Mouse (Mus musculus): ENCODE results near the gene Elfn2. TPM values are rescaled to one million over a fixed set of nuclear protein-coding genes. Genes with fewer than 3 reads are reported as not detected.

Elfn2 gene
- polyA plus RNA-seq, 1 experiment from 2014 or later: 0.12 TPM

- ATAC-seq (ENCODE audit: insufficient read depth, low FRiP score, low read depth): no peak
- H3K4me1 ChIP-seq: no peaks in the 10 kb centered on the region
- no peak overlapping the region for H3K4me3 ChIP-seq (replicated peaks)
- H3K4me2 ChIP-seq: no peak overlapping the region
- H3K27me3 ChIP-seq (replicated peaks): no peaks in the 10 kb centered on the region
- 76% methylated on average over 10 of the region's 10 CpGs for WGBS
- H3K27ac ChIP-seq: no peak overlapping the region
- H3K9me3 ChIP-seq: no peaks in the 10 kb centered on the region
- no peaks in the 10 kb centered on the region for H3K36me3 ChIP-seq
- no peak overlapping the region for H3K9ac ChIP-seq
Observed at GRCm38 (mm10) chr15:78742831-78743230, 24.3 kb upstream of the Elfn2 start.

- H3K4me2 ChIP-seq: no peak overlapping the region
- no peak overlapping the region for H3K9ac ChIP-seq
- no peaks in the 10 kb centered on the region for H3K9me3 ChIP-seq
- H3K4me3 ChIP-seq (replicated peaks): no peak overlapping the region
- no peak for ATAC-seq (ENCODE audit: insufficient read depth, low FRiP score, low read depth)
- no peaks in the 10 kb centered on the region for H3K27me3 ChIP-seq (replicated peaks)
- no peaks in the 10 kb centered on the region for H3K36me3 ChIP-seq
- 54% methylated on average over 12 of the region's 12 CpGs for WGBS
- H3K27ac ChIP-seq: no peak overlapping the region
- no peaks in the 10 kb centered on the region for H3K4me1 ChIP-seq
Observed at GRCm38 (mm10) chr15:78740662-78741061, 22.1 kb upstream of the Elfn2 start.

- WGBS: 47% methylated on average over 6 of the region's 6 CpGs
- H3K36me3 ChIP-seq: no peaks in the 10 kb centered on the region
Observed at GRCm38 (mm10) chr15:78737146-78737545, 18.6 kb upstream of the Elfn2 start.

GRCm38 (mm10) chr15:78736681-78737100, 18.1 kb upstream of the Elfn2 start:
- no peak overlapping the region for H3K4me3 ChIP-seq (replicated peaks)
- H3K9me3 ChIP-seq: no peaks in the 10 kb centered on the region
- H3K4me1 ChIP-seq: no peaks in the 10 kb centered on the region
- 25% methylated on average over 7 of the region's 7 CpGs for WGBS
- ATAC-seq (ENCODE audit: insufficient read depth, low FRiP score, low read depth): peak; percentile 54
- no peak overlapping the region for H3K9ac ChIP-seq
- H3K36me3 ChIP-seq: no peaks in the 10 kb centered on the region
- no peaks in the 10 kb centered on the region for H3K27me3 ChIP-seq (replicated peaks)
- no peak overlapping the region for H3K27ac ChIP-seq
- no peak overlapping the region for H3K4me2 ChIP-seq

More at GRCm38 (mm10) chr15:78737146-78737545, 18.6 kb upstream of the Elfn2 start:
- Histone ChIP-seq H3K4me3 (replicated peaks) (no peak overlapping the region), H3K27ac (no peak overlapping the region), H3K27me3 (replicated peaks) (no peaks in the 10 kb centered on the region), H3K9ac (no peak overlapping the region), H3K4me2 (no peak overlapping the region), H3K4me1 (no peaks in the 10 kb centered on the region), H3K9me3 (no peaks in the 10 kb centered on the region)
- ATAC-seq (ENCODE audit: insufficient read depth, low FRiP score, low read depth): no peak

GRCm38 (mm10) chr15:78736181-78736579, 17.6 kb upstream of the Elfn2 start:
- Histone ChIP-seq H3K4me3 (replicated peaks) (no peak overlapping the region), H3K4me2 (no peak overlapping the region), H3K27ac (no peak overlapping the region), H3K36me3 (no peaks in the 10 kb centered on the region), H3K9ac (no peak overlapping the region), H3K27me3 (replicated peaks) (no peaks in the 10 kb centered on the region), H3K9me3 (no peaks in the 10 kb centered on the region), H3K4me1 (no peaks in the 10 kb centered on the region)
- peak; percentile 54; the same call in 1 of the 2 replicates for ATAC-seq (ENCODE audit: insufficient read depth, low FRiP score, low read depth)
- 40% methylated on average over 3 of the region's 3 CpGs for WGBS

GRCm38 (mm10) chr15:78735431-78736180, 17.0 kb upstream of the Elfn2 start:
- Histone ChIP-seq H3K27me3 (replicated peaks) (no peaks in the 10 kb centered on the region), H3K4me1 (no peaks in the 10 kb centered on the region), H3K36me3 (no peaks in the 10 kb centered on the region), H3K9me3 (no peaks in the 10 kb centered on the region), H3K27ac (no peak overlapping the region), H3K4me3 (replicated peaks) (no peak overlapping the region), H3K4me2 (no peak overlapping the region), H3K9ac (no peak overlapping the region)
- 20% methylated on average over 17 of the region's 17 CpGs for WGBS
- 0 out of 2 replicates have a peak, but pooled peaks have one; percentile 15 for ATAC-seq (ENCODE audit: insufficient read depth, low FRiP score, low read depth)

GRCm38 (mm10) chr15:78731830-78732229, 13.3 kb upstream of the Elfn2 start:
- H3K27me3 ChIP-seq (replicated peaks): no peaks in the 10 kb centered on the region; the same call in 1 of the 2 replicates
- H3K36me3 ChIP-seq: no peaks in the 10 kb centered on the region
- 60% methylated on average over 4 of the region's 4 CpGs for WGBS
- no peak overlapping the region for H3K9ac ChIP-seq
- H3K27ac ChIP-seq: no peak overlapping the region
- no peak overlapping the region for H3K4me3 ChIP-seq (replicated peaks)
- H3K4me2 ChIP-seq: no peak overlapping the region
- no peak for ATAC-seq (ENCODE audit: insufficient read depth, low FRiP score, low read depth)
- H3K9me3 ChIP-seq: no peaks in the 10 kb centered on the region
- H3K4me1 ChIP-seq: no peaks in the 10 kb centered on the region

- no peaks in the 10 kb centered on the region for H3K9me3 ChIP-seq
- H3K4me2 ChIP-seq: no peak overlapping the region
- H3K27ac ChIP-seq: no peak overlapping the region
- 78% methylated on average over 12 of the region's 12 CpGs for WGBS
- no peaks in the 10 kb centered on the region for H3K36me3 ChIP-seq
- no peak overlapping the region for H3K9ac ChIP-seq
- no peak overlapping the region for H3K4me3 ChIP-seq (replicated peaks)
- ATAC-seq (ENCODE audit: insufficient read depth, low FRiP score, low read depth): no peak
- no peaks in the 10 kb centered on the region for H3K4me1 ChIP-seq
- no peaks in the 10 kb centered on the region; the same call in 1 of the 2 replicates for H3K27me3 ChIP-seq (replicated peaks)
Observed at GRCm38 (mm10) chr15:78730315-78731049, 11.9 kb upstream of the Elfn2 start.

GRCm38 (mm10) chr15:78726697-78727096, 8.1 kb upstream of the Elfn2 start:
- Histone ChIP-seq H3K4me2 (no peak overlapping the region), H3K4me3 (replicated peaks) (no peak overlapping the region), H3K27me3 (replicated peaks) (no peaks in the 10 kb centered on the region; the same call in 1 of the 2 replicates), H3K9me3 (no peaks in the 10 kb centered on the region), H3K27ac (no peak overlapping the region), H3K36me3 (no peaks in the 10 kb centered on the region), H3K4me1 (no peaks in the 10 kb centered on the region), H3K9ac (no peak overlapping the region)
- no peak for ATAC-seq (ENCODE audit: insufficient read depth, low FRiP score, low read depth)
- WGBS: 54% methylated on average over 7 of the region's 7 CpGs

- Histone ChIP-seq H3K4me2 (no peak overlapping the region), H3K9ac (no peak overlapping the region), H3K4me1 (peaks cover 14% of the 10 kb centered on the region), H3K36me3 (no peaks in the 10 kb centered on the region), H3K27ac (no peak overlapping the region), H3K4me3 (replicated peaks) (no peak overlapping the region), H3K9me3 (no peaks in the 10 kb centered on the region), H3K27me3 (replicated peaks) (peaks cover 53% of the 10 kb centered on the region)
- 64% methylated on average over 7 of the region's 7 CpGs for WGBS
- no peak for ATAC-seq (ENCODE audit: insufficient read depth, low FRiP score, low read depth)
Observed at GRCm38 (mm10) chr15:78720532-78720931, 2.0 kb upstream of the Elfn2 start.

GRCm38 (mm10) chr15:78720094-78720493, 1.5 kb upstream of the Elfn2 start:
- Histone ChIP-seq H3K36me3 (no peaks in the 10 kb centered on the region), H3K9me3 (no peaks in the 10 kb centered on the region), H3K27ac (no peak overlapping the region), H3K9ac (no peak overlapping the region), H3K4me3 (replicated peaks) (no peak overlapping the region), H3K4me2 (no peak overlapping the region), H3K4me1 (peaks cover 14% of the 10 kb centered on the region), H3K27me3 (replicated peaks) (peaks cover 57% of the 10 kb centered on the region)
- ATAC-seq (ENCODE audit: insufficient read depth, low FRiP score, low read depth): no peak
- WGBS: 2% methylated on average over 16 of the region's 16 CpGs

- H3K36me3 ChIP-seq: no peaks in the 10 kb centered on the region
- H3K9me3 ChIP-seq: no peaks in the 10 kb centered on the region
- no peak for ATAC-seq (ENCODE audit: insufficient read depth, low FRiP score, low read depth)
- H3K27ac ChIP-seq: no peak overlapping the region
- H3K4me1 ChIP-seq: peaks cover 14% of the 10 kb centered on the region
- 6% methylated on average over 14 of the region's 14 CpGs for WGBS
- no peak overlapping the region for H3K9ac ChIP-seq
- no peak overlapping the region for H3K4me3 ChIP-seq (replicated peaks)
- H3K27me3 ChIP-seq (replicated peaks): peaks cover 64% of the 10 kb centered on the region
- H3K4me2 ChIP-seq: peak overlapping the region; percentile 77; the same call in 1 of the 2 replicates
Observed at GRCm38 (mm10) chr15:78719416-78719815, 845 bp upstream of the Elfn2 start.
